ENCODE assay signal across 22 mouse cellular contexts in the genomic region with DNA sequence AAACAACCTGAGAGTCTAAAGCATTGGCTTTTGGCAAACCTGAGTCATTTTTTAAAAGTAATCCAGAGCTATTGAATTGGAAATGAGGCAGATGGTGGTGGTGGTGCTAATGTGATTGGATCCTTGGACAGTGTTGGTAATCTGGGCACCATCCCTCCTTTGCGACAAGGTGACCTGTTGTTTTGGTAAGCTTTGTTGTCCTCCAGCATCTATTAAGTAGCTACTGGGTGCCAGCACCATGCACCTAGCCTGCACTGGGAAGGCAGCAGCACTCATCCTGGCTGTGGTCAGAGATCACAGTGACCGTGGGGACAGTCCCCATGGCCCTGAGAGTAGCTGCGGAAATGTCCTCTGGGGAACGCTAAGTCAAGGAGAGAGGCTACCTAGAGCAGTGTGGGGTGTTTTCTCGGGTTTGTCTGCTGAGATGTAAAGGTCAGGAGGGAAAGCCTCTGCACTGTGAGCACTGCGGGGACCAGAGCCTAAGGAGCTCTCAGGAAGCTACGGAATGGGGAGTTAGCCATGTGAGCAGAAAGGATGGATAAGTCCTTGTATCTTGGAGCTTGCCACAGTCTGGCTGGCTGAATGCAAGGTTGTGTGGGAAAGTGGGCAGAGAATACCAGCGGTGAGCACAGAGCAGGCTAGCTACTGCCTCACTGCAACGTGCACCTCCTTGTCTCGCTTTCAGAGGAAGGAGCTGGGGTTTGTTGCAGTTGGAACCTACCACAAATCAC.
A peak's percentile ranks its signal among the peaks of the same experiment; 100 is the strongest.
DNase-seq lines count a peak whose midpoint lies in the region; ATAC-seq and TF ChIP-seq lines count a peak whose summit lies in the region.
"Had no signal": no experiment of that assay in that cellular context is flagged by ENCODE, and none has a peak within 500 bp of the region (broad histone marks: within the 10 kb centered on the region; RNA-seq: fewer than 3 reads in every experiment).

No protein-coding gene starts in this region.

- H3K4me1 ChIP-seq in heart, embryonic 14.5 days (ENCODE audit: control insufficient read depth in 2 of 2, insufficient read depth in 2 of 2, low read length in 2 of 2) = peaks cover 15 to 26% of the 10 kb centered on the region in 2 experiments
- peaks cover 54% of the 10 kb centered on the region for H3K4me1 ChIP-seq in E14TG2a.4 (replicated peaks; ENCODE audit: low read depth, low read length)
- no peaks in the 10 kb centered on the region for H3K4me1 ChIP-seq in forebrain, embryonic 11.5 days (replicated peaks; ENCODE audit: control insufficient read depth, insufficient read depth, low read length)
- H3K4me1 ChIP-seq: embryonic facial prominence, embryonic 15.5 days; forebrain, embryonic 10.5 days; stomach, embryonic 15.5 days had no signal

- no peak overlapping the region for H3K4me3 ChIP-seq in heart, embryonic 14.5 days (ENCODE audit: control insufficient read depth in 1 of 2, insufficient read depth in 1 of 2, low read depth in 1 of 2, low read length in 2 of 2)
- no peak overlapping the region for H3K4me3 ChIP-seq in left cerebral cortex, adult 2 months
- peak overlapping the region; percentile 29 for H3K4me3 ChIP-seq in E14TG2a.4 (replicated peaks; ENCODE audit: low read length)
- H3K4me3 ChIP-seq in forebrain, embryonic 11.5 days (ENCODE audit: low read depth, low read length) = no peak overlapping the region
- H3K4me3 ChIP-seq: embryonic facial prominence, embryonic 15.5 days; forebrain, embryonic 10.5 days; stomach, embryonic 15.5 days had no signal

- peaks cover 98% of the 10 kb centered on the region for H3K36me3 ChIP-seq in heart, embryonic 14.5 days (ENCODE audit: control insufficient read depth, insufficient read depth, low read length)
- H3K36me3 ChIP-seq in E14TG2a.4 (ENCODE audit: insufficient read depth, low read length) = peaks cover 18% of the 10 kb centered on the region
- peaks cover 8% of the 10 kb centered on the region; the same call in 1 of the 2 replicates for H3K36me3 ChIP-seq in forebrain, embryonic 11.5 days (ENCODE audit: control insufficient read depth, insufficient read depth, low read length)

- H3K9ac ChIP-seq in heart, embryonic 14.5 days (ENCODE audit: low read length) = peak overlapping the region; percentile 54; the same call in 1 of the 2 replicates
- H3K9ac ChIP-seq in forebrain, embryonic 11.5 days (ENCODE audit: low read length) = no peak overlapping the region
- H3K9ac ChIP-seq: embryonic facial prominence, embryonic 15.5 days; stomach, embryonic 15.5 days had no signal

- intact Hi-C loops in left cerebral cortex, adult 2 months (cut with DNase I) = no loop called here

- H3K9me3 ChIP-seq in heart, embryonic 14.5 days (ENCODE audit: control insufficient read depth, low read length) = no peaks in the 10 kb centered on the region
- H3K9me3 ChIP-seq in E14TG2a.4 (ENCODE audit: low read length) = no peaks in the 10 kb centered on the region
- no peaks in the 10 kb centered on the region for H3K9me3 ChIP-seq in forebrain, embryonic 11.5 days (ENCODE audit: control insufficient read depth, low read length)
- H3K9me3 ChIP-seq: embryonic facial prominence, embryonic 15.5 days; forebrain, embryonic 10.5 days; stomach, embryonic 15.5 days had no signal

- peak; percentile 50 for DNase-seq in cerebellum, adult 9-11 months
- DNase-seq in heart, postnatal 4 days = no peak
- no peak for DNase-seq in left cerebral cortex, adult 2 months (ENCODE audit: extremely low spot score in 1 of 2, low spot score in 2 of 2)
- no peak for DNase-seq in left cerebral cortex, adult 8-10 months (ENCODE audit: low spot score in 2 of 2)
- no peak for DNase-seq in forebrain, embryonic 11.5 days (ENCODE audit: low spot score)
- DNase-seq: adrenal gland, adult 2 months; B cell, adult 2 months; gastrocnemius, postnatal 10 days; kidney, adult 11 months; left cerebral cortex, postnatal 4 days; liver; right cerebral cortex, postnatal 25 days; thymus, adult 18-20 months; thymus, postnatal 4 days had no signal

- WGBS in heart, embryonic 14.5 days = 34% methylated on average over 10 of the region's 10 CpGs
- 93% methylated on average over 10 of the region's 10 CpGs for WGBS in forebrain, embryonic 11.5 days

- H3K27ac ChIP-seq in heart, embryonic 14.5 days (replicated peaks in 1 of 2; ENCODE audit: control insufficient read depth in 1 of 2, insufficient read depth in 1 of 2, low read depth in 2 of 2, low read length in 2 of 2) = peak overlapping the region; percentile 56 to 86
- H3K27ac ChIP-seq in left cerebral cortex, adult 2 months = peak overlapping the region; percentile 40; the same call in 1 of the 2 replicates
- H3K27ac ChIP-seq in forebrain, embryonic 11.5 days (ENCODE audit: low read depth, low read length) = no peak overlapping the region
- H3K27ac ChIP-seq: embryonic facial prominence, embryonic 15.5 days; forebrain, embryonic 10.5 days; stomach, embryonic 15.5 days had no signal

- no peak for ATAC-seq in cerebellum, adult (ENCODE audit: insufficient number of reproducible peaks, low FRiP score, low TSS enrichment)
- ATAC-seq in heart, embryonic 14.5 days (ENCODE audit: insufficient number of reproducible peaks, insufficient read depth, low FRiP score, low read depth) = no peak; the same call in 1 of the 2 replicates
- no peak for ATAC-seq in forebrain, embryonic 11.5 days (replicated peaks; ENCODE audit: low FRiP score)
- ATAC-seq: lung, postnatal 0 days; midbrain, embryonic 16.5 days had no signal

- no peaks in the 10 kb centered on the region for H3K27me3 ChIP-seq in heart, embryonic 14.5 days (ENCODE audit: control insufficient read depth, insufficient read depth, low read length)
- H3K27me3 ChIP-seq in E14TG2a.4 (ENCODE audit: insufficient read depth, low read length) = peaks cover 10% of the 10 kb centered on the region
- no peaks in the 10 kb centered on the region for H3K27me3 ChIP-seq in forebrain, embryonic 11.5 days (ENCODE audit: control insufficient read depth, insufficient read depth, low read length)
- H3K27me3 ChIP-seq: embryonic facial prominence, embryonic 15.5 days; stomach, embryonic 15.5 days had no signal

- TF ChIP-seq CTCF in left cerebral cortex, adult 2 months (IDR thresholded peaks at IDR 0.05) = no peak
- TF ChIP-seq CTCF in E14TG2a.4 (conservative IDR thresholded peaks at IDR 0.05; ENCODE audit: low read length) = no peak

- peak overlapping the region; percentile 24; the same call in 1 of the 2 replicates for H3K4me2 ChIP-seq in heart, embryonic 14.5 days (ENCODE audit: low read length)
- H3K4me2 ChIP-seq in forebrain, embryonic 11.5 days (ENCODE audit: low read depth, low read length, severe bottlenecking) = no peak overlapping the region
- H3K4me2 ChIP-seq: embryonic facial prominence, embryonic 15.5 days; stomach, embryonic 15.5 days had no signal
